Mouse (Mus musculus) hindbrain, embryonic 11.5 days (tissue): ENCODE results near the gene Cby1. TPM values are rescaled to one million over a fixed set of nuclear protein-coding genes. Genes with fewer than 3 reads are reported as not detected.

Experiments
- ATAC-seq: fragments of 200-750 bp; cut with Nextera tagmentation; 2 replicates; pipeline ENCODE4 v1.8.0; 2017; ENCODE audit warnings: mild to moderate bottlenecking, moderate TSS enrichment, moderate library complexity; ENCODE audit not compliant: low FRiP score
- DNase-seq: peaks from one replicate; pipeline ENCODE4 v3.0.0-alpha.2; 2015; ENCODE audit warnings: low spot score
- H3K27ac ChIP-seq: fragments of 300-500 bp; sonication (generic); 2 replicates; pipeline ENCODE4 v1.5.1; 2014; ENCODE audit warnings: mild to moderate bottlenecking, low read depth, low read length
- H3K27me3 ChIP-seq: fragments of 300-500 bp; sonication (generic); 2 replicates; pipeline ENCODE4 v1.6.1; 2014; ENCODE audit warnings: mild to moderate bottlenecking, low read length, moderate library complexity, mixed read lengths; ENCODE audit not compliant: control insufficient read depth, insufficient read depth
- H3K36me3 ChIP-seq: fragments of 300-500 bp; sonication (generic); 2 replicates; pipeline ENCODE4 v1.6.1; 2014; ENCODE audit warnings: mild to moderate bottlenecking, low read length, moderate library complexity, mixed read lengths; ENCODE audit not compliant: control insufficient read depth, insufficient read depth
- H3K4me1 ChIP-seq: fragments of 300-500 bp; sonication (generic); replicated peaks from 2 replicates; pipeline ENCODE4 v1.6.1; 2014; ENCODE audit warnings: low read length, mixed read lengths; ENCODE audit not compliant: control insufficient read depth, insufficient read depth
- H3K4me2 ChIP-seq: fragments of 300-500 bp; sonication (generic); replicated peaks from 2 replicates; pipeline ENCODE4 v1.6.1; 2014; ENCODE audit warnings: mild to moderate bottlenecking, low read depth, low read length
- H3K4me3 ChIP-seq: fragments of 300-500 bp; sonication (generic); 2 replicates; pipeline ENCODE4 v1.5.1; 2014; ENCODE audit warnings: low read depth, low read length
- H3K9ac ChIP-seq: fragments of 300-500 bp; sonication (generic); 2 replicates; pipeline ENCODE4 v1.6.1; 2014; ENCODE audit warnings: low read depth, low read length
- H3K9me3 ChIP-seq: fragments of 300-500 bp; sonication (generic); 2 replicates; pipeline ENCODE4 v1.6.1; 2016; ENCODE audit warnings: low read length; ENCODE audit not compliant: control insufficient read depth
- WGBS: fragments of 180-500 bp; shearing (Covaris S2); extraction: QIAGEN DNeasy Blood & Tissue Kit; methylation state at CpG from one replicate; pipeline ENCODE4 v1.1.7; 2014; 5-methylcytosine and 5-hydroxymethylcytosine counted together
- polyA plus RNA-seq: library from polyadenylated mRNA; unstranded; fragments of >200 nt; fragmentation: Nextera tagmentation; extraction: Ambion mirVana; gene quantifications from 2 replicates; pipeline ENCODE4 v1.2.1, GENCODE M21; 2014

Gene Cby1
- polyA plus RNA-seq, 1 experiment from 2014 or later: 76.1 TPM

DNA sequence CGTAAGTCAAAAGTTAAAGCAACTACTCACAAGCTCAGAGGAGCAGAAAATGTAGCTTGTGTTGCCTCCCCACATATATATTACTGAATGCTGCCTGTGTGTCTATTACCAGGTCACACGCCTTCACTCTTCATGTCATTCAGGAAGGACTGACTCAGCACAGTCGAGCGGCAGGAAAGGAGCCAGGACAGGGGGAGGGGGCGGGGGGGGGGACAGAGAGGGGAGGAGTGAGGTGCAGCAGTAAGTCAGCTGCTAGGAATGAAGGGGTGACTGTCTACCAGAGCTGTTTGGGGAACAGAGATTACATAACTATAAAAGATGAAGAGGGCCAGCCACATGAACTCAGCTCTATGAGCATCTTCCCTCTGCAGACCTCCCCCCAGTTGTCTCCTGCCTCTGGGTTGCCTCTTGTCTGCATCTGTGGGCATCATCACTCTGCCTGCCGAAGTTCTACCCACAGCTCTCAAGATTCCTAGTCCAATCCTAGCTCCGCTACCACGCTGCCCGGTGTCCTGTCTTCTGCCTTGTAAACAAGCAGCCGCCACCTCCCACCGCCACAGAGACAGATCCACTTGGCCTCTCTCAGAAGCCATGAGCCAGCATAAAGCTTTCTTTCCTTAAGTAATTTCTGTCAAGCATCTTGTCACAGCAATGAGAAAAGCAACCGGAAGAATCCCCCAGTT, 17.7 kb upstream of the Cby1 start:
- H3K27ac ChIP-seq: no peak overlapping the region
- no peak for DNase-seq
- H3K4me1 ChIP-seq: no peaks in the 10 kb centered on the region
- no peak overlapping the region for H3K4me2 ChIP-seq
- no peak overlapping the region for H3K9ac ChIP-seq
- no peak for ATAC-seq
- no peaks in the 10 kb centered on the region for H3K9me3 ChIP-seq
- H3K4me3 ChIP-seq: no peak overlapping the region
- no peaks in the 10 kb centered on the region for H3K27me3 ChIP-seq
- no peaks in the 10 kb centered on the region for H3K36me3 ChIP-seq
- 79% methylated on average over 12 of the region's 12 CpGs for WGBS

DNA sequence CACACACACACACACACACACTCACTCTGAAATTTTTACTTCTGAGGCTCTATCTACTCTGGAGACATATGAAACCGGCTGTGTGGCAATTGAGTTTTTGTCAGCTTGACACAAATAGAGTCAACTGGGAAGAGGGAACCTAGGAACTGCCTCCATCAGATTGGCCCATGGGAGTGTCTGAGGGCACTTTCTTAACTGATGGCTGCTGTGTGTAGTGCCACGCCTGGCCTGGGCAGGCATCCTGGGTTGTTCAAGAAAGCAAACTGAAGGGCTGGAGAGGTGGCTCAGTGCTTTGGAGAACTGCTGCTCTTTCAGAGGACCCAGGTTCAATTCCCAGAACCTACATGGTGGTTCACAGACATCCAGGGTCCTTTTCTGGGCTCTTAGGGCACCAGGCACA, 13.5 kb upstream of the Cby1 start:
- Histone ChIP-seq H3K4me2 (no peak overlapping the region), H3K9ac (no peak overlapping the region), H3K36me3 (peaks cover 4% of the 10 kb centered on the region; the same call in 1 of the 2 replicates), H3K27me3 (no peaks in the 10 kb centered on the region), H3K9me3 (no peaks in the 10 kb centered on the region), H3K4me1 (no peaks in the 10 kb centered on the region), H3K27ac (no peak overlapping the region), H3K4me3 (no peak overlapping the region)
- 74% methylated on average over 2 of the region's 2 CpGs for WGBS
- DNase-seq: no peak
- no peak for ATAC-seq

DNA sequence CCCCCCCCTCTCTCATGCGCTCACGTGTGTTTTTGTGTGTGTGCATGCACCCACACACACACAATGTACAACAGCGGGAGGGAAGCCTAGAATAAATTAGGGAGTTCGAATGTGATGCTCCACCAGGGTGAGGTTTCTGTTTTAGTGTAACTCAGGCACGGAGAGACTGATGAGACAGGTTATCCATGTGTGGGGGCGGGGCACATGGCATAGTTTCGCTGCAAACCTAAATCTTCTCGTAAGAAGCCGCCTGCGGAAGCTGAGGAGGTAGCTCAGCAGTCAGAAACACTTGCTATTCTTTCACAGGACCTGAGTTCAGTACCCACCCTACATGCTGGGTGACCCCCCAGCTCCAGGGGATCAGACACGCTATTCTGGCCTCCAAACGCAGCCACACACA, 10.9 kb upstream of the Cby1 start:
- Histone ChIP-seq H3K36me3 (peaks cover 4% of the 10 kb centered on the region; the same call in 1 of the 2 replicates), H3K27me3 (no peaks in the 10 kb centered on the region), H3K4me1 (no peaks in the 10 kb centered on the region), H3K27ac (no peak overlapping the region), H3K9me3 (no peaks in the 10 kb centered on the region), H3K4me2 (no peak overlapping the region), H3K9ac (no peak overlapping the region), H3K4me3 (no peak overlapping the region)
- WGBS: 91% methylated on average over 12 of the region's 12 CpGs
- ATAC-seq (no peak), DNase-seq (no peak)

DNA sequence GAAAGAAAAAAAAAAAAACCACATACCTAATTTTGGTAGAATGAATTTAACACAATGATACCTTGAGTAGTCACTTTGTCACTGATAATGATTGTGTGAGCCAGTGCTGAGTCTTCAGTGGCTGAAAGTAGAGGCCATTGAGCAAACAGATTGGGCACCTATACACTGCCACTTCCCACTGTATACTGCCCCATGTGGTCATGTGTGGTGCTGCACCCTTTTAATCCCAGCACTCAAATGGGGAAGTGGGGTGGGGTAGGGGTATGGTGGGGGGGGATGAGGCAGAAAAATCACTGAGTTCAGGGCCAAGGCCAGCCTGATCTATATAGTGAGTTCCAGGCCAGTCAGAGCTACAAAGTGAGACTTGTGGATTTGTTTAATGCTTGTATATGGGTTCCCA, 8.4 kb upstream of the Cby1 start:
- no peak overlapping the region for H3K9ac ChIP-seq
- ATAC-seq: no peak
- DNase-seq: peak; percentile 71

DNA sequence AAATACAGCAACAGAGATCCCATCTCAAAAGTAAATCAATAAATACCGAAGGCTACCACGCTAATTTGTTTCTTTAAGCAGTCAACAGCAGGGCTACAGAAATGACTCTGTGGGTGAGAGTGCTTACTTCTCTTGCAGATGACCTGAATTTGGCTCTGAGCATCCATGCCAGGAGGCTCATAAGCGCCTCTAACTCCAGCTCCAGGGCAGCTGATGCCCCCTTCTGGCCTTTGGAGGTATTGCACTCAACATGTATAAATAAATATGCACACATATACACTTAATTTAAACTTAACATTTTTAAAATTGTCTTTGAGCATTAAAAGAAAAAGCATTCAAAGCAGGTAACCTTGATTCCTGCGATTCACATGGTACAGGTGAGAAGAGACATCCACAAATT, 7.5 kb upstream of the Cby1 start:
- Histone ChIP-seq H3K4me1 (no peaks in the 10 kb centered on the region), H3K4me2 (no peak overlapping the region), H3K27me3 (no peaks in the 10 kb centered on the region), H3K36me3 (peaks cover 4% of the 10 kb centered on the region; the same call in 1 of the 2 replicates), H3K27ac (no peak overlapping the region), H3K4me3 (no peak overlapping the region), H3K9ac (no peak overlapping the region), H3K9me3 (no peaks in the 10 kb centered on the region)
- ATAC-seq (no peak), DNase-seq (peak; percentile 30)
- WGBS: 78% methylated on average over 4 of the region's 4 CpGs

More for the DNA sequence above, 8.4 kb upstream of the Cby1 start:
- Histone ChIP-seq H3K27me3 (no peaks in the 10 kb centered on the region), H3K4me1 (no peaks in the 10 kb centered on the region), H3K27ac (no peak overlapping the region), H3K4me3 (no peak overlapping the region), H3K9me3 (no peaks in the 10 kb centered on the region), H3K36me3 (peaks cover 4% of the 10 kb centered on the region; the same call in 1 of the 2 replicates), H3K4me2 (no peak overlapping the region)

DNA sequence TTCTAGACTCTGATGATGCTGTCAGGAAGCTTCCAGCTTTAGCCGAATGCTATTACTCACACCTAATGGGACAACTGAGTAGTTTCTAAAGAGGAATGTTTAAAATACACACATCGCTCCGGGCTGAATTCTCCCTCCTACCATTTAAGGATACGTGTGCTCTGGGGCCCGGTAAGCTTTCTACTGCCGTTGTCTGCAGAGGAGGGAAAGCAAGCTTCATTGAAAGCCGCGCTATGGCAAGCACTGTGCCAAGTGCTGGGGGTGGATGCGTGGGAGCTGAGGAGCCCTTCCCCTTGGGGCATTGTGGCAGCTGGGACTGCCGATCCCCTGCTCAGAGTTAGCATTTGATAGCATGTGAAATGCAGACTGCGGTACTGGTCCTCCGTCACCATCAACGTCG, 2.5 kb upstream of the Cby1 start:
- Histone ChIP-seq H3K4me2 (no peak overlapping the region), H3K27ac (no peak overlapping the region), H3K36me3 (no peaks in the 10 kb centered on the region), H3K9me3 (no peaks in the 10 kb centered on the region), H3K4me3 (no peak overlapping the region), H3K9ac (no peak overlapping the region), H3K4me1 (no peaks in the 10 kb centered on the region), H3K27me3 (no peaks in the 10 kb centered on the region)
- ATAC-seq (no peak), DNase-seq (no peak)
- WGBS: 94% methylated on average over 14 of the region's 14 CpGs

DNA sequence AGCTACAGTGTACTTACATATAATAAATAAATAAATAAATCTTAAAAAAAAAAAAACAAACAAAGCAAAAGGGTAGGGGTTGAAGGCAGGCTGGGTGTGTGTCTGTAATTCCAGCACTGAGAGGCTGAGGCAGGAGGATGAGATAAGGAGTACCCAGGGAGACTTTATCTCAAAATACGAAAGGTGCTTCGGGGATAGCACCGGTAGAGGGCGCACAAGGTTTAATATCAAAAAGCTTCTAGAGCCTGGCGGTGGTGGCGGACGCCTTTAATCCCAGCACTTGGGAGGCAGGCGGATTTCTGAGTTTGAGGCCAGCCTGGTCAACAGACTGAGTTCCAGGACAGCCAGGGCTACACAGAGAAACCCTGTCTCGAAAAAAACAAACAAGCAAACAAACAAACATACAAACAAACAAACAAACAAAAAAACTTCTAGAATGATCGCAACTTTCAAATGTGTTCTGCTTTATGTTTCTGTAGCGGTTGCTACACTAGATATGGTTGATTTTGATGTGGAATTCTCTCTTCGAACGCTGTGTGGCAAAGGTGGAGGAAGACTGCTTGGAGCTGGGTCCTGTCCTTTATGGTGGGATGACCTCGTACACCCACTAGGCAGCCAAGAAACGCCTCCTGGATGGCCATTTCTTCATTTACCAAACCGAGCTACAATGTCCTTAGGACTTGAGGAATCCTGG, 1.0 kb upstream of the Cby1 start:
- H3K4me3 ChIP-seq: peak overlapping the region; percentile 81
- WGBS: 3% methylated on average over 16 of the region's 16 CpGs
- H3K4me1 ChIP-seq: no peaks in the 10 kb centered on the region
- DNase-seq (peak; percentile 92), ATAC-seq (peak; percentile 45; the same call in 1 of the 2 replicates)
- peak overlapping the region; percentile 92 for H3K27ac ChIP-seq
- no peaks in the 10 kb centered on the region for H3K27me3 ChIP-seq
- H3K9me3 ChIP-seq: no peaks in the 10 kb centered on the region
- peak overlapping the region; percentile 78 for H3K4me2 ChIP-seq
- H3K36me3 ChIP-seq: no peaks in the 10 kb centered on the region
- peak overlapping the region; percentile 93 for H3K9ac ChIP-seq

DNA sequence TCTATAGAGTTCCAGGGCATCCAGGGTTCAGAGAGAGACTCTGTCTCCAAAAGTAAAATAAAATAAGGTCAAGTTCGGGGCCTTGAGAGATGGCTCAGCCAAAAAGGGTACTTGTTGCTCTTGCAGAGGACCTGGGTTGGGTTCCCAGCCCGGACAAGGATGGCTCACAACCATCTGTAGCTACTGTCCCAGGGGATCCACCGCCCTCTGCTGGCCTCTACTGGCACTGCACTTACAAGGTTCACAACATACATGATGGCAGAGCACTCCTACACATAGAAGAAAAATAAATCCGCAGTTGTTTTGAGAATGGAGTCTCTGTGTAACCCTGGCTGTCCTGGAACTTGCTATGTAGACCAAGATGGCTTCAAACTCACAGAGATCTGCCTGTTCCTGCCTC, 2.9 kb downstream of the Cby1 start:
- DNase-seq (peak; percentile 46), ATAC-seq (no peak)
- Histone ChIP-seq H3K27me3 (no peaks in the 10 kb centered on the region), H3K27ac (no peak overlapping the region), H3K9ac (no peak overlapping the region), H3K4me1 (no peaks in the 10 kb centered on the region), H3K9me3 (no peaks in the 10 kb centered on the region), H3K4me2 (no peak overlapping the region), H3K4me3 (no peak overlapping the region), H3K36me3 (no peaks in the 10 kb centered on the region)
- WGBS: 81% methylated on average over 4 of the region's 4 CpGs

DNA sequence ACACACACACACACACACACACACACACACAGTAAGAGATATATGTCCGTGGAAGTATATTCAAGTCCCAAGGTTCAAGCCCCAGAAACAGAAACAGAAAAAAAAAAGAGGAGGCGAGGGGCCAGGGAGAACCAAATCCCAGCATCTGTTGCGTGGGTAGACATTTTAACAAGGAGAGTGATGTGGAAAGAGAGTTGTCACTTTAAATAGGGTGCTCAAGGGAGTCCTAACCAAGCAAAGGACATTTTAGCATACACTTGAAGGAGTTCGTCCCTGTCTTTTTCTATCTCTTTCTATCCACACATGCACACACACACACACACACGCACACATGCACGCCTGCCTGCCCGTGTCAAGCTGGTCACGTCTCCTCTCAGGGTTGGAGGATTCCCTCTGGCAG, 5.7 kb downstream of the Cby1 start:
- H3K27ac ChIP-seq: no peak overlapping the region
- H3K9me3 ChIP-seq: no peaks in the 10 kb centered on the region
- H3K4me3 ChIP-seq: no peak overlapping the region
- no peak overlapping the region for H3K9ac ChIP-seq
- ATAC-seq (no peak), DNase-seq (no peak)
- no peak overlapping the region for H3K4me2 ChIP-seq
- H3K4me1 ChIP-seq: no peaks in the 10 kb centered on the region
- no peaks in the 10 kb centered on the region for H3K36me3 ChIP-seq
- 94% methylated on average over 8 of the region's 8 CpGs for WGBS
- H3K27me3 ChIP-seq: no peaks in the 10 kb centered on the region
